Mouse (Mus musculus): ENCODE results near the gene Gnaz.

DNA sequence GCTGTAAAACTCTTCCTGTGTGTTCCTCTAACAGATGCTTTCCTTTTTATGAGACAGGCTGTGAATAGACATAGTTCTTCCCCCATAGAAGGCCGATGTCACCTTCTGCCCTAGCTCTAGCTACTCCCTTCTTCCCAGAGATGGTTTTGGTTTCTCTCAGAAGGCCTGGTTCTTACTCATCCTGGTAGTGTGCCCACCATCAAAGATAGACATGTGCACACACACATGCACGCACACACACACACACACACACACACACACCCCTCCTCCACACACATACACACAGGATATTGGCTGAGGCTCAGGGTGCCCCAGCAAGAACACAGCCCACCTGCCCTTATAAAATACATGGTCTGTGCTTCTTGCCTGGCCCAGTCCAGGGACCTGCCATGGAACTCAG, 2.3 kb downstream of the Gnaz start:
- TF ChIP-seq CTCF (IDR thresholded peaks at IDR 0.05; ENCODE audit: control insufficient read depth, insufficient read depth, insufficient replicate concordance, low read depth, low read length) (no peak), POLR2A (IDR thresholded peaks at IDR 0.05; ENCODE audit: control insufficient read depth, low read depth, low read length) (no peak)

Measured in testis, adult 2 months (tissue).